Mouse (Mus musculus) gonadal fat pad, adult 2 months (tissue): ENCODE results near the gene Tcfl5. TPM values are rescaled to one million over a fixed set of nuclear protein-coding genes. Genes with fewer than 3 reads are reported as not detected.

Experiments
- DNase-seq: peaks from one replicate; pipeline ENCODE4 v3.0.0-alpha.2; 2012; ENCODE audit warnings: low read depth
- polyA plus RNA-seq: library from polyadenylated mRNA; depleted of rRNA; stranded (reverse); fragments of >200 nt; gene quantifications from 2 replicates; pipeline ENCODE4 v1.2.3, GENCODE M21; 2012; rRNA removed

Gene Tcfl5
- polyA plus RNA-seq, 1 experiment: 0.35 TPM

DNA sequence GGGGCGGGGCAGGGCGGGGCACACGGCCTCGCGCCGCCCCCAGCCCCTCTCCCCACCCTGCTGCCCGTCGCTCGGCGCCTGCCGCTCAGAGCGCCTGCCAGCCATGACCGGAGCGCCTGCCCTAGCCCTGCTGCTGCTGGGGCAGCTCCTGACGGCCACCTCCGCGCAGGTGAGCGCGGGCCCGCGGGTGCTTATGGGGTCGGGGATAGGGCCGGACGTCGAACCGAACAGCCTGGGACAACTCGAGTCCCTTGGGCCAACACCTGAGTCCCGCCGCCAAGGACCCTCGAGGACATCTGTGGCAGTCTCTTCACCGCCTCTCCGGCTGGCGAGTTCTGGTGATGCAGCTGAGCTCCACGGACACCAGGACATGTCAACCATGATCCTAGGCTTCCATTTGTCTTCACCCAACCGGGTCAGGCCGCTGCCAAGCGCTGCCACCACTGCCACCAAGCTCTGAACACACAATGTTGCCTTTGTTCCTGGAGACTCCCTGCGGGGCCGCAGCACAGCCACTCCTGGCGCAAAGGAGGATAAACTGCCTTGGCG lies 44.3 kb downstream of the Tcfl5 start:
- no peak for DNase-seq

DNA sequence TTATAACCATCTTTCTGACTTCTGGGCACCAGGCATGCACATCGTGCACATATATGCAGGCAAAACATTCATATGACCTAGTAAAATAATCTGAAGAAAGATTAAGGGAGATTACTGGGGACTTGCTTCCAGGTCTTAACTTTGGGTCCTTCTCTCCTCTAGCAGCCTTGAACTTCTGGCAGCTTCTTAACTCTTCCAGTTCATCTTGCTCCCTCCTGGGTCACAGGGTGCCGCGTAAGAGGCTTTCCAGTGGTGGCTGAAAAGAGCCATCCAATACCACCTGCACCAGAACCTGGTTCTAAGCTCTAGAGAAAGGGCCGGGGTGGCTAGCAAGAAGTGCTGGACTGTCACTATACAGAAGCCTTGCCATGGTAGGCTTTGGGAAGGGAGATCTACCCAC lies 45.0 kb downstream of the Tcfl5 start, which contains the start of gene Col9a3:
Col9a3 (plus strand) TSS at position 301 of the 400 bp plus-strand sequence.
- no peak for DNase-seq

DNA sequence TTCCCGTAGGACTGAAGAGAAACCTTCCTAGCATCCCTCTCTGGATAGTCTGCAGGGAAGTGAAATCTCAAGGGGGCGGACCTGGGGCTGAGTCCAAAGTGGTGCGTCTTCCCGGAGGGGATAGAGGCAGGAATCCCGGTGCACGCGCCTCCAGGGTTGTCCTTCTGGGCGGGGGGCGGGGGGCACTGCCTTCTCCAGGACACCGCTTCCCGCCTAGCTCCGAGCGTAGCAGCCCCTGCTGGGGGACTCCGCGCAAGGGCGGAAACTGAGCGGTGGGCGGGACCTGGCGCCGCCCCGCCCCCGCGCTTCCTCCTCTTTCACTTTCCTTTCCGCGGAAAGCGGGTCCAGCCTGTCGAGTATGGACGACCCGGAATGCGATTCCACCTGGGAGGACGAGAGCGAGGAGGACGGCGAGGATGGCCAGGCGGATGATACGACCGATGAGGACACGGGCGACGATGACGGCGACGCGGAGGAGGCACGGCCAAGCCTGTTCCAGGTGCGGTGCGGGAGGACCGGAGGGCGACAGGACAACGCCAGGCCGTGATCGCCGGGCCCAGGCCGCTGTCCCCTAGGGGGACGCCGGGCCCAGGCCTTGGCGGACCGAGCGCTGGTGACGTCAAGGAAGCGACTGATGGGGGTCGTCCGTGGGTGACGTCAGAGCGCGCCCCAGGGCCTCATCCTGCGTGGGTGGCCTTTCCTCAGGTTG lies 53.2 kb downstream of the Tcfl5 start, which contains the start of gene Ogfr:
Ogfr (plus strand) TSS at position 123 of the 709 bp plus-strand sequence.
- no peak for DNase-seq

DNA sequence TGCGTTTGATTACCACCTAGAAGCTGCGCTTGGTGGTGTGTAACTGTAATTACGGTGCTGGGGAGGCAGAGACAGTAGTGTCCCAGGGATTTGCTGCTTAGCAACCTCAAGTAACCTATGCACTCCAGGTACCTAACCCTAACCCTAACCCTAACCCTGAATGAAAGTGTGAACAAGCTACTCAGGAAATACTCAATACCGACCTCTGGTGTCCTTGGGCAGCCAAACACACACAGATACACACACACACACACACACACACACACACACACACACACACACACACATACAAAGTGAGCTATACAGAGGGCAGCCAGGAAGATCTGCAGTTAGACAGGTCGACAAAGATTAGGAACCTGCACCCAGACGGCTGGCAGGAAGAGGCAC lies 53.8 kb downstream of the Tcfl5 start:
- DNase-seq: no peak

DNA sequence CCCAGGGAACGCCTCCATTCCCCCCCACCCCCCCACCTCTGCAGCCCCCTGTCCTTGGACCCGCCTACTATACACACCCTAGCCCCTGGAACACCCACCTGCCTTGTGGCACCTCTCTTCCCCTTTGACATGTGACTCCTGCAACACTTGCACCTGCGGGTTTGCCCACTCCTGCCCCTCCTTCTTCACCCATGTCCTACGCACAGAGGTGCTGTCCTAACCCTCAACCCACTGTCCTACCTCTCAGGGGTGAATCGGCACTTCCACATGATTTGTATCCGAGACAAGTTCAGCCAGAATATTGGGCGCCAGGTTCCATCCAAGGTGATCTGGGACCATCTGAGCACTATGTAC lies 59.4 kb downstream of the Tcfl5 start:
- DNase-seq: no peak

DNA sequence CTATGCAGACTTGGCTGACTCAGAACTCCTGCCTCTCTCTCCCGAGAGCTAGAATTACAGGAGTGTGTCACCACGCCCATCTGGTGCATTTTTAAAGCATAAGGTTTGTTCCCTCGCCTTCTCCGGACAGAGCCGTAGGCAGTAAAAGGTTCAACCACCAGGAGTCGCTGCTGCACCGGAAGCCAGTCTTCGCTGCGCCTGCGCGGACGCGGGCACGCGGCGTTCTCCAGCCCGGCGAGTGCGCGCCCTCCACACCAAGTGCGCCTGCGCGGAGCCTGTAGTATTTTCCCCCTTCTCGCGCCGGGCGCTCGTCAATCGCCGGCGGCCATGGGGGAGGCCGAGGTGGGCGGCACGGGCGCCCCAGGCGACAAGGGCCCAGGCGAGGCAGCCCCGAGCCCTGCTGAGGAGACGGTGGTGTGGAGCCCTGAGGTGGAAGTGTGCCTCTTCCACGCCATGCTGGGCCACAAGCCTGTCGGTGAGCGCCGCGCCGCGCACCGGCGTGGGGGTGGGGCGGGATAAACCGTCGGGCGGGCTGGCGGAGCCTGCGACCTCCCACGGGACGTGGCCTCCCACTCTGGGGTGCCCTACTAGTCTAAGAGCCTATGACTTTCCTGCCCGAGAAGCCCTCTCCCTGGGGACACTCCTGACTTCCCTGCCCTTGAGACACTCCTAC lies 59.9 kb downstream of the Tcfl5 start:
- DNase-seq: peak; percentile 57

DNA sequence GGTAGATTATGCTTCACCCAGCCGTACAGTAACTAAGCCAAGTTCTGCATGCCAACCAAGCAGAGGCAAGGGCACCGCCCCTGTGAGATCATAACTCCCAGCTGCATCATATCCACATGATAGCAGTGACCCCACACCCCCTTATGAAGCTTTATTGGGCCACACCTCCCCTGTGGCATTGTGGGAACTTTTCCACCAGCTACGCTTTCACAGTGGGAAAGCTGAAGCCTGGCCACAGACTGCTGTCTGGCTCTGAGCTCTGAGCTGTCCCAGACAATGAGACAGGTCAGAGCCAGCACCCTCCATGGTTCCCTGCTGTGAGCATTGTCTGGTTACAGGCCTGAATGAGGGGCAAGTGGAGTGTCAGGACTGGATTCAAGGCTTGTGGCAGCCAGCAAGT lies 61.5 kb downstream of the Tcfl5 start, which contains the start of gene Mrgbp:
Mrgbp (plus strand) TSS at position 303 of the 400 bp plus-strand sequence.
- no peak for DNase-seq

DNA sequence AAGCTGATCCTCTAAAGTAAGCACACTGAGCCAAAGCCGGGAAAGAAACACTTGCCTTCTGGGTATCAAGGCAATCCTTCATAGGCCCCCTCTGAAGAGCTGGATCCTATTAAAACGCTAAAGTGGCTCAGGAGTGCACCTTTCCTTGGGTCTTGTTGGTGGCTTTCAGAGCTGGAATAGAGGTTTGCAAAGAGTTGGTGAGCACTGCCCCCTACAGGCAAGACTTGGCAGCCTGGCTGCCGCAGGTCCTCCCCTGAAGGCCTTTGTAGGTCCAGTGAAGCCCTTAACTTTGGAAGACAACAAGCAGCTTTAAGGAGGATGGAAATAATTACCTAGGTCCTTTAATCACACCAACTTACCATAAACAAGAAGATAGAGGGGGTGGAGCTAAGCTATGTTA lies 63.8 kb downstream of the Tcfl5 start:
- DNase-seq: no peak

DNA sequence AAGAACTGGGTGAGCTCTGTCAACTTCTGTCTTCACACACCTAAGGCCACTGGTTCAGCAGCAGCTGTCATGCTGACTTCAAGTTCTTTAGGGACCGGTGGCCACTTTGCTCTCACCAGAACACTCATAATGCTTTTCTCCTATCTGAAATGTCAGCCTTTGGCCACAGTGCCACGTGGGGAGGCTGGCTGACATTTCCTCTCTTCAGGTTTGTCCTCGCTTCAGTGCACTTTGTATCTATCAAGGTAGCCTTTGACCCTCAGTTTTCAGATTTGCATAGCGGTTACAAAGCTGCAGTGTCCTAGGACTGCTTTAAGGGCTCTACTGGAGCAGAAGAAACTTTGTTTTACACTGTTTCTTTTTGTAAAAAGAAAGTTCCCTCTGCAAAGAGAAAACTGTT lies 66.0 kb downstream of the Tcfl5 start:
- DNase-seq: no peak

Other genes starting within 250 kb of the Tcfl5 start
- gene Slco4a1, start 186.5 kb downstream of the Tcfl5 start, polyA plus RNA-seq: 47.9 and 50.4 TPM in 2 replicates
- 4.3 and 4.4 TPM in 2 replicates for gene Ntsr1, start 142.7 kb downstream of the Tcfl5 start, polyA plus RNA-seq
- gene Mrgbp, start 61.4 kb downstream of the Tcfl5 start, polyA plus RNA-seq: 19.9 and 20.0 TPM in 2 replicates
- gene Ogfr, start 53.5 kb downstream of the Tcfl5 start, polyA plus RNA-seq: 42.3 and 64.6 TPM in 2 replicates
- 0.88 and 1.0 TPM in 2 replicates for gene Col9a3, start 44.9 kb downstream of the Tcfl5 start, polyA plus RNA-seq
- 21.5 and 25.8 TPM in 2 replicates for gene Dido1, start 67.3 kb upstream of the Tcfl5 start, polyA plus RNA-seq
- 44.0 and 44.7 TPM in 2 replicates for gene Gid8, start 67.4 kb upstream of the Tcfl5 start, polyA plus RNA-seq
- gene Slc17a9, start 82.6 kb upstream of the Tcfl5 start, polyA plus RNA-seq: 197 and 221 TPM in 2 replicates
- gene Bhlhe23, start 134.2 kb upstream of the Tcfl5 start, polyA plus RNA-seq: not detected in 2 replicates